Mouse (Mus musculus): ENCODE data around the gene Edn2.

The Edn2 gene

DNA sequence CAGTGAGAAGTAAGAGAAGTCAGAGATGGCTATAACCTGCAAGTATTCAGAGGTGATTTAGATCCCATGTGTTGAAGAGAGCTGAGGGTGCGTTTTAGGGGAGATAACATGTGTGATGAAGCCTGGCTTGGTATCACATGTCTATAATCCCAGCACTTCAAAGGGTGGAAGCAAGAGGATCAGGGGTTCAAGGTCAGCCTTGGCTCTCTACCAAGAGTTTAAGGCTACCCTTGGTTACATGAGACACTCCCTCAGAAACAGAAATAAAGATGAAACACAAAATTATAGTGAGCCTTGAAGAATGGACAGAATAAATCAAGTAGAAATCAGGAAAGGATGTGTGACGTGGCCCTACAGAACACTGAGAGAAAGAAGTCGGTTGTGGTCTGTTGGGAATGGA is 7.3 kb upstream of the Edn2 start:
- DNase-seq (ENCODE audit: low read depth in 1 of 2, low spot score in 2 of 2) = no peak

DNA sequence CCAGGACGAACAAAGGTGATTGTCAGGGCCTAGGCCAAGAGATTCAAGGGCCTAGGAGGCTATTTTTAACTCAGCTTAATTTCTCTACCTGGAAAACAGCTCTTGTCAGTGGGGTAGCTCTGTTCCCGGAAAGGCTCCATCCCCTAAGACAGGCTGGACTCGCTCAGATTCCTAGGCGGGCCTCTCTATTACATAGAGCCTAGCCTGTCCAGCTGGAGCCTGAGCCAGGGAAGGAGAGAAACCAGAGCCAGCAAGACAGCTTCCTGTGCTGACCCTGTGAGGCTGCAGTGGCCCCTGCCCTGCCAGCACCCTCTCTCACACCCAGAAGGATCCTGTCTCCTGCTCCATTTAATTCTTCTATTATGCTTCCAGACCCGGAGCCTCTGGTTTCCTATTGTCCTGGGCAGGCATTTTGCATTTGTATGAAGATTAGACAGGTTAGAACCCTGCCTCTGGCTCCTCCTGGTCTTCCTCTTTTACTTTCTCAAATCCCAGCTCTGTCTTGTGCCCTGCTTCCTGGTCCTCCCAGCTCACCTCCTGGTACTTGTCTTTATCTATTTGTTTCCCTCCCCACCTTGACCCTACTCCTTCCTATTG is 2.2 kb upstream of the Edn2 start:
- DNase-seq (ENCODE audit: low read depth in 1 of 2, low spot score in 2 of 2) = no peak

DNA sequence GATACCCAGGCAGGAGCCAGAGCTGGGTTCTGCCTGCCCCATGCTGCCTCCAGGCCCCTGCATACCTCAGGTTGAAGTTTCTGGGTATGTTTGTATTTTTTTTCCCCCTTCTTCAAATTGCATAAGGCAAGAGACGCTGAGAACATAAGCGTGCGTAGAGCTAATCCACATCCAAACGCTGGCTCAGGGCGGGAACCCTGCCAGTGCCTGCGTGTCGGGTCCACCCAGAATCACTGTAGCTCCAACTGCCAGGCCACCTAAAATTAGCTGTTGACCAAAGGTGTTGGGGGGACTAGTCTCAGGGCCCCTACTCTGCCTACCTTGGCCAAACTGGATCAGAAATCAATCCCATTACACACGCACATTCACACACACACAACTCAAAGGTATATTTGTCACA is 1.6 kb downstream of the Edn2 start:
- no peak for DNase-seq (ENCODE audit: low read depth in 1 of 2, low spot score in 2 of 2)

DNA sequence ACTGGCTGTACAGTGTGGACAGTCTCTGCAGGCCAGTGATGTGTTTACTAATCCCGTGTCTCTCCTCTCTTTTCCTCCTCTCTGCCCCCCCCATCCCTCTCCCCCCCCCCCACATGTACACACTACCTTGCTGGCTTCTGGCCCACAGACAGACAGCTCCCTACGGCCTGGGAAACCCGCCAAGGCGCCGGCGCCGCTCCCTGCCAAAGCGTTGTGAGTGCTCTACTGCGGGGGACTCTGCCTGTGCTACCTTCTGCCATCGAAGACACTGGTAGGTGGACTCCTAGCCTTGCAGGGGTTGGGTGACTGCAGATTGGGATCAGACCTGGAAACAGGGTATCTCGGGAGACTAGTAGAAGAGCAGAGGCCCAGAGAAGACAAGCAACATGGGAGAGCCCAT is 2.2 kb downstream of the Edn2 start:
- DNase-seq (ENCODE audit: low read depth in 1 of 2, low spot score in 2 of 2) = no peak

DNA sequence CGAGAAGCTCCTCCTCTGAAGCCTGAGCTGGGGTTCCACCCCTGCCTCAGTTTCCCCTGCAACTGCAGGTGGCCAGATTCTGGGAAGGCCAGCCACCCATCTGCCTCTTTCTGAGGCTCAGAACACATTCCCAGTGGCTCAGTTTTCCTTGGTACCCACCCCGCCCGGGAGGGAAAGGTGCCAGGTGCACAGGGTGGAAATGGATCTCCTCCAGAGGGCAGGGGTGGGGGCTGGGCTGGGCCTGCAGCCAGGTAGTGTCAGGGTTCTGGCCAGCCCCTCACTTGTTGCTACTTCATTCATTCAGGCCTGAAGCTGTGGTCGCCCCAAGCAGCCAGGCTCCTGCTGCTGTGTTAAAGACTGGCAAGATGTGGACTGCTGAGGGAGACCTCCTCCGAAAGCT is 3.3 kb downstream of the Edn2 start:
- no peak for DNase-seq (ENCODE audit: low read depth in 1 of 2, low spot score in 2 of 2)

DNA sequence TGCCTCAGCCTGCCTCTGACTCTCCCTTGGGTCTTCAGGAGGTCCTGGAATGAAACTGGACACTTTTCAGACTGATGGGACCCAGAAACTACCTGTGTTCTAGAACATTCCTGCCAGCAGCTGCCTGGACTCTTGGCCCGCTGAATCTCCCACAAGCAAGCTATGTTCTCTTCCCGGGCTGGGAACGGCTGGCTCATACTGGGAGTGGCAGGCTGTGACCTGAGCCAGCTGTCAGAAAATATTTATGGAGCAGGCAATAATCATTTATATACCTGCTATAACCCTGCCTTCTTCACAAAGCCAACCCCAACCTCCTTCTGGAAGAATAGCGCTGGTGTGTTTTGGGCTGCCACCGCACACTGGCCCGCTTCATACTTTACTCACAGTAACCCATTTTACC is 6.8 kb downstream of the Edn2 start:
- no peak for DNase-seq (ENCODE audit: low read depth in 1 of 2, low spot score in 2 of 2)

DNA sequence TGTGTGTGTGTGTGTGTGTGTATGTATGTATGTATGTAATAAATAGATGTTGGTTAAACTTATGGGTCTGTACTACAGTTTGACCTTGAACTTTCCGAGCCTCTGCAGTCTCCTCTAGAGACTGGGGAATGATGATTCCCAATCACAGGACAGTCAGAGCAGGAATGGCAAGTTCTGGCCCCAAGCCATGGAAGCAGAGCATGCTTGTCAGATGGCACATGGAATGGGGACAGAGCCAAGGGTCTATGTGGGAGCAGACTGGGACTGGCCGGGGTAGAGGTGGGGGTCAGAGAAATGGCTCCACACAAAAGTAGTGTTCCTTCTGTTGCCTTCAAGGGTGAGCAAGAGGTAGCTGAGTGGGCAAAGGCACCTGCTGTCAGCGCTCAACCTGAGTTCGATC is 7.3 kb downstream of the Edn2 start:
- DNase-seq (ENCODE audit: low read depth in 1 of 2, low spot score in 2 of 2) = no peak

DNA sequence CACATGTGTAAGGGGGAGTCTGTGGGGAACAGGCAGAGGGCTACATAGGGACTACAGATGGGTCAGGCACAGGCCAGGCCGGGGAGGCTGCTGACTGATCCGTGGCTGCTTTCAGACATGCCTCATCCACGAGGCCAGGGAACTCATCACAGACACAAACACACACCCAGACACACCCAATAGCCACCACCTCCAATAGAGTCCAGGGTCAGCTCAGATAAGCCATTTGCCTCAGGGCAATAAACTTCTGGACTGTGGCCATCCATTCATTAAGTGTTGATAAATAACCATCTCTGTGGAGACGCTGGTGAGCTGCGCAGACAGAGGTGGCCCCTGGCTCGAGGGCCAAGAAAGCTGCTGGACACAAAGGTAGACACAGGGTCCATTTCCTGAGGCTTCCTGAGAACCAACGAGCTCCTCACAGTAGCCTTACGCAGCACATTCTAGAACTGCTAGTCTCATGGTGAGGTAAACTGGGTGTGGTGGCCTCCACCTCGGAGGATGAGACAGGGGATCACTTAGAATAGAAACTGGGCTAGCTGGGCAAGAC is 9.5 kb downstream of the Edn2 start:
- DNase-seq (ENCODE audit: low read depth in 1 of 2, low spot score in 2 of 2) = no peak

DNA sequence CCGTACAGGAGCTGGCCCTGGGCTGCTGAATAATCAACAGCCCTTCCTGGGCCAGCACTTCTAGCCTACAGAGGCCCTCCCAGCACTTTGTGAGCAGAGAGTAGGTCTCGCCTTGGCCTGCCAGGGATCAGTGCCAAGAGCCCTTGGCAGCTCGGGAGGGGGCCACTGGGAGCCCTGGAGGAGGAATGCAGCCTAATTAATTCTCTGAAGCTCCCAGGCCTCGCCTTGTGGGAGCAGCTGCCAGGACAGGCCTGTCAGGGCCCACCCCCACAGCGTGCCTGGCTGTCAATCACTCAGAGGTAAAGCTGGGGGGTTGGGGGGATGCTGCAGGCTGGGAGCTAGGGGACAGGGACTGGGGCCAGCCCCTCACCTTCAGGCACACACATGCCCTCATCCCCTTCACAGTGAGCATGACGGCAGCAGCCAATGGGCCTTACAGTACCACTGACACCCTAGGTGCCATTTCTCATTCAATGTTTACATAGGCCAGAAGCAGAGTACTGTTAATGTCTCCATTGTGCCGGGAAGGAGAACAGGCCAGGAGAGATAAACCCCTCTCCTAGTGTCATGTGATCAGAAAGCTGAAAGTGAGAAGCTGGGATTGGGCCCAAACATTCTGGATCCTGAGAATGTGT is 11.2 kb downstream of the Edn2 start:
- no peak for DNase-seq (ENCODE audit: low read depth in 1 of 2, low spot score in 2 of 2)

DNA sequence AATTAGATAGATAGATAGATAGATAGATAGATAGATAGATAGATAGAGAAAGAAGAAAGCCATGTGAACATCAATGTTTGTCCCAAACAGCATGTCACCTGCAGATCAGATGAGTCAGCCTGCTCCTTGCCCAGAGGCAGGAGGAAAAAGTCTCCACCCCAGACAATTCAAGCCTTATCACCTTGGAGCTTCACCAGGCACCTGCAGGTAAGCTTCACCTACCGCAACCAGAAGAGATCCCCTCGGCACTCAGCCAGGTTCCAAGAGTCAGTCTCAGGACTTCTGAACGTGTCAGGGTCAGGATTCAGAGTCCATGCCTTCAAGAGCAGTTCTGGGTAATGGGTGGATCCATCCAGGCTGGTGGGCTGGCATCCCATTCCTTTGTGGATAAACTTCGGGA is 18.1 kb downstream of the Edn2 start:
- DNase-seq (ENCODE audit: low read depth in 1 of 2, low spot score in 2 of 2) = no peak

DNA sequence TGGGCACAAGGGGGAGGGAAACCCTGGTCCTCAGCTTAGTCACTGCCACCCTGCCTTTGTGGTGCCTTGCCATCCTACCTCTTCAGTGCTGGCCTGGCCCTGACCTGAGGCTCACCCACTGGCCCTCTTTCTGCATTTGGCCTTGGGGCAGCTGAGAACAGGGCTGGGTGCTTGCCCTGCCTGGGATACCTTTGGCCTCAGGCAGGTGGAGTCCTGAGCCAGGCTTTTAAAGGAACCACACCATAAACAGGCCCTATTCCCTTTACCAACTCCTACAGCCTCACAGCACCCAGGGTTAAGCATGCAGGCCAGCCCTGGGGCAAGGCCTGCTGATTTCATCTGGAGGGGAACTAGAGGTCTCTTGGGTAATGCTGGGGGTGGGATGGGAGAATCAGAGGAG is 19.5 kb downstream of the Edn2 start:
- no peak for DNase-seq (ENCODE audit: low read depth in 1 of 2, low spot score in 2 of 2)

DNA sequence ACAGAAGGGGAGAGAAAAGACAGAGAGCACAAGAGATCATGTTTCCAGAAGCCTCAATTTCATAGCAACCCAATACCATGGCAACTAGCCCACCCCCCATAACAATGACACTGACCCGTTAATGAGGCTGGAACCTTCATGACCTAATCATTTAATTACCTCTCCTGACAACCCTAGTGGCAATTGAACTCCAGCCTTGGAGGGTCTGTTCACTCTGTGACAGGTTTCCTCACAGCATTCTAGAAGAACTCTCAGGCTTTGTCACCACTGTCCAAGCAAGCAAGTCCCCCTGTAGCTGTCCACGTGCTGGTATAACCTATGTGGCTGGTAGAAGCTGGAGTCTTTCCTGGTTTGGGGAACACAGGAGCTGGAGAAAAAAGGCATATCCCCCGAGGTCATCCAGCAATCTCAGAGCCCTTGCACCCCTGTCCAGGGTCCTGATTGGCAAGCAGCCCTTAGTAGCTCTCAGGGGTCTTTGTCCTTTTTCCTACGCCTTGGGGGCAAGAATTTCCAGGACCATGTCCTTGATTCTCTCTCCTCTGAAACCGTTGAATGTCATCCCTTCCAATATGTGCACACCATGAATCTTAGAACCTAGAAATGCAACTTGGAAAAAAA is 23.5 kb downstream of the Edn2 start:
- no peak for DNase-seq (ENCODE audit: low read depth in 1 of 2, low spot score in 2 of 2)

DNA sequence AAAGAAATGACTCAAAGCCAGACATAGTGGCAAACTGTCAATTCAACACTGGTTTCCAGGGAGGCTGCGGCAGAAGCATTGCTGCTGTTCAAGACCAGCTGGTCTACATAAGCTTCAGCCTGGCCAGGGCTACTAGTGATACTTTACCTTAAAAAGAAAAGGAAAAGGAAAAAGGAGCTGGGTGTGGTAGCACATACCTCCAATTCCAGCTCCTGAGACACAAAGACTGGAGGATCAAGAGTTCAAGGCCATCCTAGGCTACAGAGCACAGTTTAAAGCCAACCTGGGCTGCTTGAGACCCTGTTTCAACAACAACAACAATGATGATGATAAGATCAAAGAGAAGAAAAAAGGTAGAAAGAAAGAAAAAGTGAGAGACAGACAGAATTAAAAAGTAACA is 25.4 kb downstream of the Edn2 start:
- no peak for DNase-seq (ENCODE audit: low read depth in 1 of 2, low spot score in 2 of 2)

DNA sequence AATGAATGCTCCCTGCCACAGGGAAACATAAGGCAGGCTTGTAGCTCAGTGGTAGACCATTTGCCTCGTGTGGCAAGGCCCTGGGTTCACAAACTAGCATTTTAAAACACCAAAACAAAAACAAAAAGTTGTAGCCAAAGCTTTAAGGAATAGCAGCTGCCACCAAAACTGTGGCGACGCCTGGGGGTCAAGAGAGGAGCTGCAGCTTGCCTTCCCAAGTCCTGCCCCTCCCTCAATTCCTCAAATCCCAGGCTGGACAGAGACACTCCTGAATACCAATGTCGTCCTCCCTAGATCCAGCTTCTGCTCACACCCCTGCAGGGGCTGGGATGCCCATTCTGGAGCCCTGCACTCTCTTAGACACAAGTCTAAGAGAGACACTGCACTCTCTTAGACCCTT is 25.9 kb downstream of the Edn2 start:
- no peak for DNase-seq (ENCODE audit: low read depth in 1 of 2, low spot score in 2 of 2)

DNA sequence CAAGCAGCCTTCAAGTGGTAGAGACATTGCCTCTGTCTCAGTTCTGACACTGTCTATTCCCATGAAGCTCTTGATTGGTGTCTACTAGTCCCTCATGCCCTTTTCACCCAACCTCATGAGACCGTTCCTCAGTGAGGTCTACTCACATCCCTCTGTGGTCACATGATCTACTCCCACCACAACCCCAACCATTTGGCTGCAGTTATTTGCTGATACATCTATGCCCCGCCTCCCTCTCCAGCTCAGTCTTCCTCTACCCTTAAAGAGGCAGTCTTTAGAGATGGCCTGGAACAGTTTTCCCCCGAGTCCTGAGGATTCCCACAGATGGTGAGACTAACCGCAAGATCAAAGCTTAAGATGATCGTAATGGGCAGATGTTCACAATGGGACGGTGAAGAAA is 27.2 kb downstream of the Edn2 start:
- no peak for DNase-seq (ENCODE audit: low read depth in 1 of 2, low spot score in 2 of 2)

DNA sequence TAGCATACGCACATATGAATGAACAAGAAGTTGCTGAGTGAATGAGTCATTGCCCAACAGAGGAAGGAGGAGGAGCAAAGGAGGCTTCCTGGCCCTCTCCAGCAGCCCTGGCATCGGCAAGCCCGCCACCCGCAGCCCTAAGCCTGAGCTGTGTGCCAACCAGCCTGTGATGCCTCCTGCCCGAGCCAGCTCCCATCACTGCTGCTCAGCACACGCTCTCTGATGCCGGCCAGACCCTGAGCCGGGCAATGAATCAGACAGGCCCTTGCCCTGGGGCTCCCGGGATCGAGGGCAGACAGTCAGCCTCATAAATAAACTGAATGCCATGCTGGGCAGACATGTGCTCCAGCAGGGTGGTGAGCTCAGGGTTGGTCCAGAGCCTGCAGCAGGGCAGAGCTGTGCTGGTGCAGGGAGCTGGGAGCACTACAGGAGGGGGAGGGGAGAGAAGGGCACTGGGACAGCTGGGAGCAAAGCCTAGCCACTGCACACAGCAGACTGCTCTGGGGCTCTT is 27.7 kb downstream of the Edn2 start:
- no peak for DNase-seq (ENCODE audit: low read depth in 1 of 2, low spot score in 2 of 2)

DNA sequence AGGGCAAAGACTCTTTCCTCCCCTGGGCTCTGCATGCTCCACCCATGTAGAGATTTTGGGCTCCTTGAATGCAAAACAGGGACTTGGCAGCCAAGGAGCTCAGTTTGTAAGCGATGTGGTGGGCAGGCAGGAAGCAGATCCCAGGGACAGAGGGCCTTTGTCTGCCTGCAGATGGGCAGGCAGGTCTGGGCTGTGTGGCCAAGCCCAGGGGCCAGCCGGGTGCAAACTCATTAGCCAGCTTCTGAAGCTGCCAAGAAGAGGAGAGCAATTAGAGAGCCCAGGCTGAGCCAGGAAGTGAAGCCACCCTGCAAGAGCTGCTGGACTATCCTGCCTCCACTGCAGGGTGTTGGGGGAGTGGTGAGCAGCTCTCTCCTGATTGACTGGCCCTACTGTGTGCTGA is 28.9 kb downstream of the Edn2 start:
- no peak for DNase-seq (ENCODE audit: low read depth in 1 of 2, low spot score in 2 of 2)

DNA sequence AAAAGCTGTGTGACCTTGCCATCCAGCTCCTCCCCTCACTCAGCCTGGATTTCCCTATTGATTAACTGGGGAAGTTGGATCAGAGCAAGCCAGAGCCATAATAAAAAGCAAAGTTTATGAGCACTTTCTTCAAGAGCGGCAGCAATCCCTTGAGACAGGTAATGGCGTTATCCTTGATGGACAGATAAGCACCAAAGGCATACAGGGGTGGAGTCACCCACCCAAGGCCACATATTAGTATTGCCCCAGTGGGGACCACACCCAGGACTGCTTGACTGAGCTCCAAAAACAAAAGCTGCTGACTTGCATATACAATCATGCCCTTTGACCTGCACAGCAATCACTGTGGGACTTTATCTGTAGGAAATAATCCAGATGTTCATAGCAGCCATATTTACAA is 31.0 kb downstream of the Edn2 start:
- DNase-seq (ENCODE audit: low read depth in 1 of 2, low spot score in 2 of 2) = no peak

DNA sequence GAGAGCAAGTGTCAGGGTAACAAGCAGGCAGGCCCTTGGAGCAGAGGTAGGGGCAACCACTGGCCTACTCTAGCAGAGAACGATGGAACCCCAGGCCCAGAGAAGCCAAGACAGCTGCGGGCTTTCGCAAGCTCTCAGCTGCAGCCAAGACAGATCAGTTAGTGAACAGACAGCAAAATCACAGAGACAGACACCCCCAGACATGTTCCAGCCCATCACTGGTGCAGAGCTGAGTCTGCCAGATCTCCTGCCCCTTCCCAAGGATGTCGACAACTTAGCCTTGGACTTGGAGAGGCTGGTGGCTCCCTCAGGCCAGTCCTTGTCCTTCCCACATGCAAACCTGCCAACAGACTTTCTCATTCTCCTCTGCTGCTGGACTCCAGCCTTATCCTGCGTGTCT is 33.0 kb downstream of the Edn2 start:
- DNase-seq (ENCODE audit: low read depth in 1 of 2, low spot score in 2 of 2) = no peak

DNA sequence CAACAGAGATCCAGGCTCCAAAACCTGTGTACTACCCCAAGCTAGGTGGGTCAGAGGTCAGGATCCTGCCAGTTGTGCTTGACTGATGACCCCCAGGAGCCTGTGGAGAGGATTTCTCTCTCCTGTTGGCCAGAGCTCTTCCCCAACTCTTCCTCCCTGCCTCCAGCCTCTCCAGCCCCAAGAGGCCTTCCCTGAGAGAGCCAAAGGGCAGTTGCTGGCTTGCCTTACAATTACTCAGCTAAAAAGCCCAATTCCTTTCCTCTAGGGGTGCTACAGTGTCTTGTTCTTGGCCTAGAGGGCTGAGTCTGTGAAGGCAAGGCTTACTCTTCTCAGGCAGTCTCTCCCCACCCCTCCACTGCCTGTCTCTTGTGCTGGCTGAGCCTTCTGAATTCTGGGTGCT is 34.0 kb downstream of the Edn2 start:
- no peak for DNase-seq (ENCODE audit: low read depth in 1 of 2, low spot score in 2 of 2)

DNA sequence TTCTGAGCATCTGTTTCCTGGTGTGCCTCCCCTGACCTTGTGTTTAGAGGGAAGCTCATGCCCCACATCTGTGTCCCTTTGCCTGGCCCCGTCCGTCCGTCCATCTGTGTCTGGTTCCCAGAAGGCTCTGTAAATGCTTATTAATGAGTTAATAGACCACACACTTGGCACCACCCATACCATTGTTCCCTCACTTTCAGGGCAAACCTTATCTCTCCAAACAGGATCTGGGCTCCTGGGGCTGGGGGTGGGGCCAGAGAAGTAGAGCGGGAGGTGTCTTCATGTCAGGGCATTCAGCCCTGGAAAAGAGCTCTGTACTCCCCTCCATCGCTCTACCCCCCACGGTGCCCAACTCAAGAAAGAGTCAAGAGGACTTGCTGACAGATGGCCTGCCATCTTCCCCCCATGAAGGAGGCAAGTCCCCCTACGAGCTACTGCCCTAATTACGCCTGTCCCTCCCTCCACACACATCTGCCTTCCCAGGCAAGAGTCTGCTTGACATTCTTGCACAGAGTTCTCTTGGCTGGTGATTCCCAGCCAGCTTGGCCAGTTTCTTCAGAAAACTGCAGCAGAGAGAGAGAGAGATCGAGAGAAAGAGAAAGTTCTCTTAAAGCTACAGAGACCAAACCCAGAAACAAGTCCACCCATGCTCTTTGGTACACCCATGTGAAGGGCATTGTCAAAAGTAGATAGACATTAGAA is 38.3 kb downstream of the Edn2 start:
- DNase-seq (ENCODE audit: low read depth in 1 of 2, low spot score in 2 of 2) = no peak
